In the genomic region with DNA sequence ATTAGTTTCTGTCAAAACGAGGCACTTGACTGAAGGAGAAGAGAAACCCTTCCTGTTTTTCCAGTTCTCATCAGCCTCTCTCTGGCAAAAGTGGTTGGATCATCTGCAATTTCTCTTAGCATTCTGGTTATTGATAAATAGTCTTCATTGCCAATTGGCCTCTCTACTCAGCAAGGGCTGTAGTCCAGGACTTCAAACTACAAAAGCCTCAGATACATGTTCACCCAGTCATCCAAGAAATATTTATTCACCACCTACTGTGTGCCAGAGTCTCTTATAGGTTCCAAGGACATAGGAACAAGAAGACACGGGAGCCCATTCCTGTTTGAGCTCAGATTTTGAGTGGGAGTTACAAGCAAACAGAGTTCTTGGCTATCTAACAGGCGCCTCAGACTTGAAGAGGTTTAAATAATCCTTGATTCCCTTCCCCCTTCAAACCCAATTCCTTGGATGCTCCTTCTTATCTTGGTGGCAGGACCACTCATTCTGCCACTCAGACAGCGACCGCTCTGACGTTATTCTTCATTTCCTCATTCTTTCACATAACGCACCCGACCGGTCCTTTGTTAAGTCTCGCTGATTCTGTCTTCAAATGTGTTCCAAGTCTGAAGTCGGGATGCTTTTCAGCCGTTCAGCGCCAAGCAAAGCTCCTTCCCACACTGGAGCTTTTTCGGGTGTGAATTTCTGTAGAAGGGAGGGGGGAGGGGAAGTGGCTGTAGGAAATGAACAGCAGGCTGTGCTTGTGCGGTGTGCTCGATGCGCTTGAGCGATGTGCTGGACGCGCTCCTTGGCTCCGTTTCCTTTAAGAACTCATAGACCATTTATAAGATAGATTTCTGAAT, we compare ENCODE assay signal across 10 mouse cellular contexts. TPM values are rescaled to one million over a fixed set of nuclear protein-coding genes. Genes with fewer than 3 reads are reported as not detected.
DNase-seq lines count a peak whose midpoint lies in the region; ATAC-seq and TF ChIP-seq lines count a peak whose summit lies in the region.
"Had no signal": no experiment of that assay in that cellular context is flagged by ENCODE, and none has a peak within 500 bp of the region (broad histone marks: within the 10 kb centered on the region; RNA-seq: fewer than 3 reads in every experiment).

No protein-coding gene starts in this region.

- DNase-seq in liver, adult 2 months (ENCODE audit: extremely low read depth, low read depth, low spot score), result peak; percentile 69
- DNase-seq in embryonic facial prominence, embryonic 14.5 days (ENCODE audit: low spot score), result peak; percentile 76
- peak; percentile 6 to 51 for DNase-seq in kidney, postnatal 36 days
- DNase-seq in adrenal gland, postnatal 25 days, result no peak

- no peak overlapping the region for H3K27ac ChIP-seq in liver, adult 2 months (replicated peaks; ENCODE audit: insufficient read depth, low read depth, low read length)
- no peak overlapping the region for H3K27ac ChIP-seq in liver, embryonic 12.5 days
- no peak overlapping the region for H3K27ac ChIP-seq in embryonic facial prominence, embryonic 14.5 days (replicated peaks; ENCODE audit: low read depth, low read length)
- H3K27ac ChIP-seq in heart, embryonic 14.5 days (replicated peaks in 1 of 2; ENCODE audit: control insufficient read depth in 1 of 2, insufficient read depth in 1 of 2, low read depth in 2 of 2, low read length in 2 of 2), result no peak overlapping the region
- no peak overlapping the region for H3K27ac ChIP-seq in midbrain, embryonic 13.5 days

- no peak overlapping the region for H3K4me3 ChIP-seq in liver, adult 2 months (ENCODE audit: insufficient read depth, low read depth, low read length)
- no peak overlapping the region for H3K4me3 ChIP-seq in liver, embryonic 12.5 days
- H3K4me3 ChIP-seq in embryonic facial prominence, embryonic 14.5 days (ENCODE audit: low read depth, low read length), result peak overlapping the region; percentile 7
- H3K4me3 ChIP-seq in heart, embryonic 14.5 days (ENCODE audit: control insufficient read depth in 1 of 2, insufficient read depth in 1 of 2, low read depth in 1 of 2, low read length in 2 of 2), result peak overlapping the region; percentile 22 to 33
- peak overlapping the region; percentile 32 for H3K4me3 ChIP-seq in midbrain, embryonic 13.5 days (replicated peaks)

- H3K79me2 ChIP-seq in liver, adult 2 months (ENCODE audit: control insufficient read depth, insufficient read depth, low read length), result no peaks in the 10 kb centered on the region

- no peaks in the 10 kb centered on the region for H3K27me3 ChIP-seq in liver, adult 2 months (ENCODE audit: control insufficient read depth, insufficient read depth, low read length)
- H3K27me3 ChIP-seq in liver, embryonic 12.5 days (replicated peaks), result peaks cover 16% of the 10 kb centered on the region
- H3K27me3 ChIP-seq in embryonic facial prominence, embryonic 14.5 days (replicated peaks; ENCODE audit: control insufficient read depth, insufficient read depth, low read length), result no peaks in the 10 kb centered on the region
- H3K27me3 ChIP-seq in heart, embryonic 14.5 days (ENCODE audit: control insufficient read depth, insufficient read depth, low read length), result no peaks in the 10 kb centered on the region
- H3K27me3 ChIP-seq in midbrain, embryonic 13.5 days, result no peaks in the 10 kb centered on the region

- no peaks in the 10 kb centered on the region for H3K9me3 ChIP-seq in liver, embryonic 12.5 days (replicated peaks)
- H3K9me3 ChIP-seq in embryonic facial prominence, embryonic 14.5 days (ENCODE audit: control insufficient read depth, low read length), result no peaks in the 10 kb centered on the region
- H3K9me3 ChIP-seq in heart, embryonic 14.5 days (ENCODE audit: control insufficient read depth, low read length), result no peaks in the 10 kb centered on the region
- no peaks in the 10 kb centered on the region for H3K9me3 ChIP-seq in midbrain, embryonic 13.5 days

- ATAC-seq in liver, embryonic 12.5 days, result no peak
- ATAC-seq in embryonic facial prominence, embryonic 14.5 days (ENCODE audit: low read depth), result peak; percentile 22; the same call in 1 of the 2 replicates
- ATAC-seq in heart, embryonic 14.5 days (ENCODE audit: insufficient number of reproducible peaks, insufficient read depth, low FRiP score, low read depth), result no peak
- ATAC-seq in midbrain, embryonic 13.5 days, result peak; percentile 62; the same call in 1 of the 2 replicates
- ATAC-seq in inflammation-experienced regulatory T-cells, adult 6 months, result no peak

- WGBS in liver, adult 2 months, result 57% methylated on average over 21 of the region's 21 CpGs
- WGBS in liver, embryonic 12.5 days (ENCODE audit: insufficient replicate concordance), result 41% methylated on average over 21 of the region's 21 CpGs
- 38% methylated on average over 21 of the region's 21 CpGs for WGBS in embryonic facial prominence, embryonic 14.5 days
- 41% methylated on average over 21 of the region's 21 CpGs for WGBS in heart, embryonic 14.5 days
- 34% methylated on average over 21 of the region's 21 CpGs for WGBS in midbrain, embryonic 13.5 days

- peaks cover 2% of the 10 kb centered on the region; the same call in 1 of the 2 replicates for H3K4me1 ChIP-seq in liver, adult 2 months (ENCODE audit: control insufficient read depth, insufficient read depth, low read length)
- no peaks in the 10 kb centered on the region for H3K4me1 ChIP-seq in liver, embryonic 12.5 days
- H3K4me1 ChIP-seq in embryonic facial prominence, embryonic 14.5 days (ENCODE audit: control insufficient read depth, insufficient read depth, low read length), result no peaks in the 10 kb centered on the region
- H3K4me1 ChIP-seq in heart, embryonic 14.5 days (ENCODE audit: control insufficient read depth in 2 of 2, insufficient read depth in 2 of 2, low read length in 2 of 2), result peaks cover 0 to 3% of the 10 kb centered on the region in 2 experiments; a peak in 2 of 4 replicates
- H3K4me1 ChIP-seq in midbrain, embryonic 13.5 days (replicated peaks), result 0 out of 2 replicates have a peak, but pooled peaks cover 3% of the 10 kb centered on the region

- H3K4me2 ChIP-seq in liver, embryonic 12.5 days, result no peak overlapping the region
- peak overlapping the region; percentile 46 for H3K4me2 ChIP-seq in embryonic facial prominence, embryonic 14.5 days (ENCODE audit: low read depth, low read length)
- H3K4me2 ChIP-seq in heart, embryonic 14.5 days (ENCODE audit: low read length), result peak overlapping the region; percentile 51
- peak overlapping the region; percentile 49 for H3K4me2 ChIP-seq in midbrain, embryonic 13.5 days (replicated peaks)

- TF ChIP-seq CTCF in liver, adult 2 months (IDR thresholded peaks at IDR 0.05; ENCODE audit: low read depth, low read length), result no peak

- no peaks in the 10 kb centered on the region for H3K36me3 ChIP-seq in liver, adult 2 months (ENCODE audit: control insufficient read depth, insufficient read depth, low read length)
- no peaks in the 10 kb centered on the region for H3K36me3 ChIP-seq in liver, embryonic 12.5 days
- H3K36me3 ChIP-seq in embryonic facial prominence, embryonic 14.5 days (ENCODE audit: control insufficient read depth, insufficient read depth, low read length), result no peaks in the 10 kb centered on the region
- H3K36me3 ChIP-seq in heart, embryonic 14.5 days (ENCODE audit: control insufficient read depth, insufficient read depth, low read length), result no peaks in the 10 kb centered on the region
- no peaks in the 10 kb centered on the region for H3K36me3 ChIP-seq in midbrain, embryonic 13.5 days

- no peak for TF ChIP-seq POLR2A in liver, adult 2 months (IDR thresholded peaks at IDR 0.05; ENCODE audit: extremely low read depth, insufficient read depth, low read length)

- H3K9ac ChIP-seq in liver, adult 2 months (ENCODE audit: low read depth, low read length), result no peak overlapping the region
- no peak overlapping the region for H3K9ac ChIP-seq in liver, embryonic 12.5 days
- H3K9ac ChIP-seq in embryonic facial prominence, embryonic 14.5 days (ENCODE audit: low read depth, low read length), result no peak overlapping the region
- peak overlapping the region; percentile 18; the same call in 1 of the 2 replicates for H3K9ac ChIP-seq in heart, embryonic 14.5 days (ENCODE audit: low read length)
- H3K9ac ChIP-seq in midbrain, embryonic 13.5 days (replicated peaks), result peak overlapping the region; percentile 33; the same call in 1 of the 2 replicates

RNA-seq across cellular contexts. Expression of a gene that starts 5.7 kb away (rescaled TPM):
- not detected in 2 replicates for total RNA-seq in liver, adult 2 months (2014; rRNA removed)
- not detected in 2 replicates for polyA plus RNA-seq in liver, adult 2 months (2012; rRNA removed)
- polyA plus RNA-seq in liver, embryonic 12.5 days (2016; fragmentation: Nextera tagmentation; extraction: Ambion mirVana), result not detected in 2 replicates
- polyA plus RNA-seq in embryonic facial prominence, embryonic 14.5 days (2014; fragmentation: Nextera tagmentation; extraction: Ambion mirVana), result 0.29 and 0.30 TPM in 2 replicates
- 0.34 and 0.35 TPM in 2 replicates for polyA plus RNA-seq in heart, embryonic 14.5 days (2014; fragmentation: Nextera tagmentation; extraction: Ambion mirVana)
- 0.28 TPM in 1 of 2 replicates, not detected in the other for polyA plus RNA-seq in midbrain, embryonic 13.5 days (2015; fragmentation: Nextera tagmentation; extraction: Ambion mirVana)
- polyA plus RNA-seq in inflammation-experienced regulatory T-cells, adult 6 months (2017; shearing (Covaris generic)), result not detected
- total RNA-seq in adrenal gland, postnatal 25 days (2021), result not detected in 2 replicates
- total RNA-seq: heart, postnatal 36 days; MEL had no signal

RNA-seq across cellular contexts. Expression of a gene that starts 24.5 kb away (rescaled TPM):
- 26.9 and 27.6 TPM in 2 replicates for total RNA-seq in liver, adult 2 months (2014; rRNA removed)
- 7.0 and 7.5 TPM in 2 replicates for polyA plus RNA-seq in liver, adult 2 months (2012; rRNA removed)
- 10.4 and 10.5 TPM in 2 replicates for polyA plus RNA-seq in liver, embryonic 12.5 days (2016; fragmentation: Nextera tagmentation; extraction: Ambion mirVana)
- 29.0 and 31.3 TPM in 2 replicates for polyA plus RNA-seq in embryonic facial prominence, embryonic 14.5 days (2014; fragmentation: Nextera tagmentation; extraction: Ambion mirVana)
- polyA plus RNA-seq in heart, embryonic 14.5 days (2014; fragmentation: Nextera tagmentation; extraction: Ambion mirVana), result 31.0 and 31.7 TPM in 2 replicates
- polyA plus RNA-seq in midbrain, embryonic 13.5 days (2015; fragmentation: Nextera tagmentation; extraction: Ambion mirVana), result 37.7 and 39.2 TPM in 2 replicates
- polyA plus RNA-seq in inflammation-experienced regulatory T-cells, adult 6 months (2017; shearing (Covaris generic)), result 10 to 100 TPM; 23.4 to 40.7 (median 30.8) TPM
- total RNA-seq in adrenal gland, postnatal 25 days (2021), result 55.2 and 89.9 TPM in 2 replicates

RNA-seq across cellular contexts. Expression of a gene that starts 37.8 kb away (rescaled TPM):
- not detected in 2 replicates for total RNA-seq in liver, adult 2 months (2014; rRNA removed)
- not detected in 2 replicates for polyA plus RNA-seq in liver, adult 2 months (2012; rRNA removed)
- 0.60 and 0.72 TPM in 2 replicates for polyA plus RNA-seq in liver, embryonic 12.5 days (2016; fragmentation: Nextera tagmentation; extraction: Ambion mirVana)
- polyA plus RNA-seq in embryonic facial prominence, embryonic 14.5 days (2014; fragmentation: Nextera tagmentation; extraction: Ambion mirVana), result 15.0 and 18.6 TPM in 2 replicates
- 1.9 and 3.0 TPM in 2 replicates for polyA plus RNA-seq in heart, embryonic 14.5 days (2014; fragmentation: Nextera tagmentation; extraction: Ambion mirVana)
- polyA plus RNA-seq in midbrain, embryonic 13.5 days (2015; fragmentation: Nextera tagmentation; extraction: Ambion mirVana), result 0.23 TPM in 1 of 2 replicates, not detected in the other
- polyA plus RNA-seq in inflammation-experienced regulatory T-cells, adult 6 months (2017; shearing (Covaris generic)), result not detected
- total RNA-seq in adrenal gland, postnatal 25 days (2021), result not detected in 2 replicates
- total RNA-seq: MEL had no signal

Comparison
In these comparisons a context has a peak if more than half of its experiments do, and no peak if none do; other contexts are left out.
1. H3K4me3 ChIP-seq: peak in embryonic facial prominence, embryonic 14.5 days (single experiment), heart, embryonic 14.5 days (2 of 2) and midbrain, embryonic 13.5 days (single experiment); none in liver, adult 2 months (single experiment) and liver, embryonic 12.5 days (single experiment).
2. H3K9ac ChIP-seq: peak in heart, embryonic 14.5 days (single experiment) and midbrain, embryonic 13.5 days (single experiment); none in liver, adult 2 months (single experiment), liver, embryonic 12.5 days (single experiment) and embryonic facial prominence, embryonic 14.5 days (single experiment).
3. ATAC-seq: peak in embryonic facial prominence, embryonic 14.5 days (single experiment) and midbrain, embryonic 13.5 days (single experiment); none in liver, embryonic 12.5 days (single experiment), heart, embryonic 14.5 days (single experiment) and inflammation-experienced regulatory T-cells, adult 6 months (single experiment).